Mouse (Mus musculus) neural tube, embryonic 14.5 days (tissue): ENCODE data around the gene Olfr1371. TPM values are rescaled to one million over a fixed set of nuclear protein-coding genes. Genes with fewer than 3 reads are reported as not detected.
"Not testable (repeated sequence)": the region's sequence is repeated elsewhere in the genome, so short reads cannot be mapped to it uniquely, and the experiment has no call there.

Experiments
- ATAC-seq: fragments of 200-750 bp; cut with Nextera tagmentation; 2 replicates; pipeline ENCODE4 v1.8.0; 2017; ENCODE audit warnings: low read depth, mild to moderate bottlenecking, moderate TSS enrichment, moderate library complexity
- H3K27ac ChIP-seq: fragments of 300-500 bp; sonication (generic); 2 replicates; pipeline ENCODE4 v1.5.1; 2014; ENCODE audit warnings: low read depth, mild to moderate bottlenecking, control low read depth, low read length, moderate library complexity, mixed read lengths
- H3K27me3 ChIP-seq: fragments of 300-500 bp; sonication (generic); 2 replicates; pipeline ENCODE4 v1.6.1; 2014; ENCODE audit warnings: low read length; ENCODE audit not compliant: control insufficient read depth, insufficient read depth
- H3K36me3 ChIP-seq: fragments of 300-500 bp; sonication (generic); 2 replicates; pipeline ENCODE4 v1.6.1; 2014; ENCODE audit warnings: low read length, mixed read lengths; ENCODE audit not compliant: control insufficient read depth, insufficient read depth
- H3K4me1 ChIP-seq: fragments of 300-500 bp; sonication (generic); 2 replicates; pipeline ENCODE4 v1.6.1; 2014; ENCODE audit warnings: low read length; ENCODE audit not compliant: control insufficient read depth, insufficient read depth
- H3K4me2 ChIP-seq: fragments of 300-500 bp; sonication (generic); 2 replicates; pipeline ENCODE4 v1.6.1; 2014; ENCODE audit warnings: mild to moderate bottlenecking, low read depth, low read length, control low read depth
- H3K4me3 ChIP-seq: fragments of 300-500 bp; sonication (generic); 2 replicates; pipeline ENCODE4 v1.5.1; 2014; ENCODE audit warnings: low read depth, low read length, control low read depth, mixed read lengths
- H3K9ac ChIP-seq: fragments of 300-500 bp; sonication (generic); replicated peaks from 2 replicates; pipeline ENCODE4 v1.6.1; 2014; ENCODE audit warnings: low read depth, mild to moderate bottlenecking, control low read depth, low read length, mixed read lengths
- H3K9me3 ChIP-seq: fragments of 300-500 bp; sonication (generic); 2 replicates; pipeline ENCODE4 v1.6.1; 2016; ENCODE audit warnings: low read length; ENCODE audit not compliant: control insufficient read depth
- WGBS: fragments of 180-500 bp; shearing (Covaris S2); extraction: QIAGEN DNeasy Blood & Tissue Kit; methylation state at CpG from one replicate; pipeline ENCODE4 v1.1.7; 2014; 5-methylcytosine and 5-hydroxymethylcytosine counted together
- polyA plus RNA-seq: library from polyadenylated mRNA; unstranded; fragments of >200 nt; fragmentation: Nextera tagmentation; extraction: Ambion mirVana; gene quantifications from 2 replicates; pipeline ENCODE4 v1.2.1, GENCODE M21; 2014

The Olfr1371 gene
- polyA plus RNA-seq, 1 experiment from 2014 or later: not detected

GRCm38 (mm10) chr11:52196496-52197023 lies 17.2 kb downstream of the Olfr1371 start:
- H3K9ac ChIP-seq, ATAC-seq, H3K27me3 ChIP-seq, H3K36me3 ChIP-seq, H3K4me1 ChIP-seq, H3K9me3 ChIP-seq, H3K4me3 ChIP-seq, H3K27ac ChIP-seq, H3K4me2 ChIP-seq: not testable (repeated sequence)
- WGBS: 94% methylated on average over 8 of the region's 8 CpGs

- H3K4me2 ChIP-seq, H3K9ac ChIP-seq: not testable (repeated sequence)
Measured at GRCm38 (mm10) chr11:52180651-52181050, 33.1 kb downstream of the Olfr1371 start.

GRCm38 (mm10) chr11:52179897-52180296 lies 33.9 kb downstream of the Olfr1371 start:
- H3K27ac ChIP-seq, H3K36me3 ChIP-seq, H3K27me3 ChIP-seq, ATAC-seq, H3K4me2 ChIP-seq, H3K4me3 ChIP-seq, H3K4me1 ChIP-seq, H3K9me3 ChIP-seq, H3K9ac ChIP-seq: not testable (repeated sequence)
- WGBS: no CpG with 5 or more reads among the region's 3 CpGs

More at GRCm38 (mm10) chr11:52180651-52181050, 33.1 kb downstream of the Olfr1371 start:
- not testable (repeated sequence) for H3K27ac ChIP-seq, ATAC-seq, H3K4me1 ChIP-seq, H3K4me3 ChIP-seq, H3K36me3 ChIP-seq, H3K9me3 ChIP-seq, H3K27me3 ChIP-seq
- 90% methylated on average over 4 of the region's 4 CpGs for WGBS

GRCm38 (mm10) chr11:52168461-52168860 lies 45.3 kb downstream of the Olfr1371 start:
- peak overlapping the region; percentile 28 for H3K4me3 ChIP-seq
- H3K27ac ChIP-seq: no peak overlapping the region
- no peaks in the 10 kb centered on the region for H3K27me3 ChIP-seq
- ATAC-seq: no peak
- H3K9ac ChIP-seq: no peak overlapping the region
- no peaks in the 10 kb centered on the region for H3K9me3 ChIP-seq
- no peaks in the 10 kb centered on the region for H3K36me3 ChIP-seq
- peak overlapping the region; percentile 48 for H3K4me2 ChIP-seq
- 22% methylated on average over 12 of the region's 12 CpGs for WGBS
- no peaks in the 10 kb centered on the region for H3K4me1 ChIP-seq

GRCm38 (mm10) chr11:52167901-52168302 lies 45.9 kb downstream of the Olfr1371 start:
- not testable (repeated sequence) for H3K4me1 ChIP-seq, H3K9ac ChIP-seq, H3K27me3 ChIP-seq, H3K9me3 ChIP-seq, H3K27ac ChIP-seq, H3K36me3 ChIP-seq
- peak; percentile 49; the same call in 1 of the 2 replicates for ATAC-seq
- Histone ChIP-seq H3K4me3 (peak overlapping the region; percentile 28), H3K4me2 (peak overlapping the region; percentile 48)
- 1% methylated on average over 16 of the region's 42 CpGs for WGBS

GRCm38 (mm10) chr11:52167126-52167525 lies 46.7 kb downstream of the Olfr1371 start:
- no peak overlapping the region for H3K27ac ChIP-seq
- no peaks in the 10 kb centered on the region for H3K4me1 ChIP-seq
- 2% methylated on average over 21 of the region's 21 CpGs for WGBS
- H3K4me2 ChIP-seq: no peak overlapping the region
- H3K9me3 ChIP-seq: no peaks in the 10 kb centered on the region
- no peak overlapping the region for H3K4me3 ChIP-seq
- ATAC-seq: no peak
- no peaks in the 10 kb centered on the region for H3K36me3 ChIP-seq
- no peaks in the 10 kb centered on the region for H3K27me3 ChIP-seq
- H3K9ac ChIP-seq: no peak overlapping the region

- H3K27me3 ChIP-seq: no peaks in the 10 kb centered on the region
- no peak overlapping the region for H3K4me2 ChIP-seq
- no peaks in the 10 kb centered on the region for H3K9me3 ChIP-seq
- 48% methylated on average over 10 of the region's 10 CpGs for WGBS
- no peaks in the 10 kb centered on the region for H3K4me1 ChIP-seq
- no peak overlapping the region for H3K27ac ChIP-seq
- H3K9ac ChIP-seq: no peak overlapping the region
- no peaks in the 10 kb centered on the region for H3K36me3 ChIP-seq
- H3K4me3 ChIP-seq: no peak overlapping the region
- no peak for ATAC-seq
Measured at GRCm38 (mm10) chr11:52163926-52164325, 49.9 kb downstream of the Olfr1371 start.

Other genes starting within 250 kb of the Olfr1371 start
- 128 and 131 TPM in 2 replicates for gene Cdkn2aipnl, start 246.3 kb downstream of the Olfr1371 start, polyA plus RNA-seq
- 165 and 171 TPM in 2 replicates for gene Ube2b, start 213.2 kb downstream of the Olfr1371 start, polyA plus RNA-seq
- gene Cdkl3, start 209.8 kb downstream of the Olfr1371 start, polyA plus RNA-seq: 29.5 TPM in 2 replicates
- gene Ppp2ca, start 115.3 kb downstream of the Olfr1371 start, polyA plus RNA-seq: 167 and 175 TPM in 2 replicates
- not detected in 2 replicates for gene Olfr1373, start 68.5 kb downstream of the Olfr1371 start, polyA plus RNA-seq
- gene Skp1a, start 18.0 kb upstream of the Olfr1371 start, polyA plus RNA-seq: 1,044 and 1,145 TPM in 2 replicates
- 3.5 and 7.0 TPM in 2 replicates for gene Tcf7, start 69.0 kb upstream of the Olfr1371 start, polyA plus RNA-seq
- 282 and 283 TPM in 2 replicates for gene Vdac1, start 146.9 kb upstream of the Olfr1371 start, polyA plus RNA-seq
- gene 9530068E07Rik, start 182.4 kb upstream of the Olfr1371 start, polyA plus RNA-seq: 122 and 143 TPM in 2 replicates